Mouse (Mus musculus): ENCODE results near the gene Ep400. TPM values are rescaled to one million over a fixed set of nuclear protein-coding genes. Genes with fewer than 3 reads are reported as not detected.

Gene Ep400
- polyA plus RNA-seq (2012; rRNA removed): 35.3 and 69.3 TPM in 2 replicates

GRCm38 (mm10) chr5:110770448-110771158 lies at the start of gene Ep400:
Ep400 (minus strand) TSS chr5:110770717.

GRCm38 (mm10) chr5:110809667-110810325 lies 39.3 kb upstream of the Ep400 start, which contains the start of gene Ulk1:
Ulk1 (minus strand) TSS chr5:110810097.

GRCm38 (mm10) chr5:110779998-110780760 lies 9.7 kb upstream of the Ep400 start, which contains the start of gene Pus1:
Pus1 (minus strand) TSS chr5:110780659.

GRCm38 (mm10) chr5:110652719-110653648 lies 117.5 kb downstream of the Ep400 start, which contains the start of the genes Noc4l and Ddx51:
Noc4l (minus strand) TSS chr5:110653417.
Ddx51 (plus strand) TSS chr5:110653451.

Other genes with a start within 250 kb of the Ep400 start
- 4.8 and 5.7 TPM in 2 replicates for gene Galnt9, start 226.4 kb downstream of the Ep400 start, polyA plus RNA-seq (2012; rRNA removed)
- 55.9 and 59.3 TPM in 2 replicates for gene Noc4l, start 117.3 kb downstream of the Ep400 start, polyA plus RNA-seq (2012; rRNA removed)
- 32.6 and 71.6 TPM in 2 replicates for gene Ddx51, start 117.3 kb downstream of the Ep400 start, polyA plus RNA-seq (2012; rRNA removed)
- 30.2 and 39.8 TPM in 2 replicates for gene Pus1, start 9.9 kb upstream of the Ep400 start, polyA plus RNA-seq (2012; rRNA removed)
- 55.7 and 74.2 TPM in 2 replicates for gene Ulk1, start 39.4 kb upstream of the Ep400 start, polyA plus RNA-seq (2012; rRNA removed)
- 17.5 and 17.8 TPM in 2 replicates for gene Hscb, start 69.1 kb upstream of the Ep400 start, polyA plus RNA-seq (2012; rRNA removed)
- 17.5 and 24.4 TPM in 2 replicates for gene Chek2, start 69.3 kb upstream of the Ep400 start, polyA plus RNA-seq (2012; rRNA removed)
- gene Ttc28, start 109.1 kb upstream of the Ep400 start, polyA plus RNA-seq (2012; rRNA removed): 9.6 and 14.1 TPM in 2 replicates

Data from central nervous system, embryonic 11.5 days (tissue).